Mouse (Mus musculus): ENCODE results near the gene Sv2b.
"Not testable (repeated sequence)": the region's sequence is repeated elsewhere in the genome, so short reads cannot be mapped to it uniquely, and the experiment has no call there.

The Sv2b gene

DNA sequence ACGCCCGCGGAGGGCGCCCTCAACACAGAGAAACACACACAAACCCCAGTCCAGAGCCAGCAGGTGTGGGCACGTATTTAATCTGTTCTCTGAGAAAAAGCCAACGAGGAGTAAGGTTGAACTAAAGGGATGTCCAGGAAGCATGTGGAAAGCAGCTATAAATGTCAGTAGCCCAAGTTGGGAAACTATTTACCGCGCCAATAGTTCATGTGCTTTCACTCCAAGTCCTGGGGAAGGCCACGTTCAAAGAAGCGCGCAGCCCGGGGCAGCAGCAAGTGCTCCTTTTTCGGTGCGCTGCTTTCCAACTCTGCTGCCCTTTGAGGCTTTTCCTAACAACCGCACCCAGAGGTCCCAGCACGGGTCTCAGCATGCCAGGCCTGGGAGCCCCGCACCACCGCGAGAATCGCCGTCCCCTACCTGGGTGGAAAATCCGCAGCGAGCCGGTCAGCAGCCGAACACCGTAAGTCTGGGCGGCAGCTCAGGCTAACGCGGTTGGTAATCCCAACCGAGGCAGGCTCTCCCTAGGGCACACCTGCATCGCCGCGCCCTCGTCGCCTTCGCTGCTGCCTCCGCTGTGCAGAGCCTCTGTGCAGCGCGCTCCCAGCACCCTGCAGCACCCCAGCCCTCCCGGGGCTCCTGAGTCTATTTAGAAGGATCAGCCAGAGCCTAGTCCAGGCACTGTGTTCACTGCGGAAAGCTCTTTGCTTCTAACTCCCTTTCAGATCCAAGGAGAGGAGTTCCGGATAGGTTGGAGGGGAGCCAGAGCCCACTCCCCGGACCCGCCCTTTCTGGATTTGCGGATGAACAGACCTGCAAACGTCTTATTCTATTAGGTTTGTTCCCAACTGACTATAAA, at the start of gene Sv2b:
Gene Sv2b, minus strand, starts transcription at position 806 of the 856 bp plus-strand sequence.
- peak; percentile 70 to 75 for DNase-seq

DNA sequence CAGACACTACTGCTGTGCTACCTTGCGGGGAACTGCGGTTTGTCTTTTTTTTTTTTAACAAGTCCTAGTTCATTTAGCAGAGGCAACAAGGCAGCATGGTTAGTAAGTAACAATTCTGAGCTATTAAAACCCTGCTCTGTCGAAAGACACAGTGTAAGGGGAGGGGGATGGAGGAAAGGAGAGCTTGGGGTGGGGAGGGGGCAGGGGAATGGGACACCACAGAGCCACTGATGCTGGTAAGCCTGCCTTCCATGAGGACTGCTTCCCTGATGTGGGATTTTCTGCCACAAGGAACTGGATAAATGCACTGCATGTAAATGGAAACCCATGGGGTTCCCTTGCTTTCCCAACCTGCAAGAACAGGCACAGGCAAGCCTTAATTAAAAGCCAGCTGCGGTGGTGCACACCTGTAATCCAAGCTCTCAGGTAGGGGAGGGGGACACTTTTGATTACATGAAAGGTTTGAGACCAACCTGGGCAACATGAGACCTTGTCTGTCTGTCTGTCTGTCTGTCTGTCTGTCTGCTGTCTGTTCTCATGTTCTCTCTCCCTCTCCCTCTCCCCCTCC, 49.3 kb upstream of the Sv2b start:
- DNase-seq = no peak

DNA sequence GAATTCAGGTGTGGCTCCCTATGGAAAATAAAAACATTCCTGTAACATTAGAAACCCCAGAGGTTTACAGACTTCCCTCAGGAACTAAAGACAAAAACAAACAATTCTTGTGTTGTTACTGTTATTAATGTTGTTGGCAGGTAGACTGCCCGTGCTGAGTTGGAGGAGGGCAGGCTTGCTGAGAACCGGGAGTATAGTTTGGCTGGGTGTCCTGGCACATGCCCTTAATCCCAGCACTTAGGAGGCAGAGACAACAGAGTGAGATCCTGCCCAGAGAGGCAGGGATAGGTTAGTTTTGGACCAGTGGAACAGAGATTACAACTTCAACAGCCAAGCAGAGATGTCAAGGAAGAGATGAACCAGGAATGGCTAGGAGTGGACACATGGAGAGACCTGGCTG, 46.5 kb upstream of the Sv2b start:
- peak; percentile 63 to 71 for DNase-seq

DNA sequence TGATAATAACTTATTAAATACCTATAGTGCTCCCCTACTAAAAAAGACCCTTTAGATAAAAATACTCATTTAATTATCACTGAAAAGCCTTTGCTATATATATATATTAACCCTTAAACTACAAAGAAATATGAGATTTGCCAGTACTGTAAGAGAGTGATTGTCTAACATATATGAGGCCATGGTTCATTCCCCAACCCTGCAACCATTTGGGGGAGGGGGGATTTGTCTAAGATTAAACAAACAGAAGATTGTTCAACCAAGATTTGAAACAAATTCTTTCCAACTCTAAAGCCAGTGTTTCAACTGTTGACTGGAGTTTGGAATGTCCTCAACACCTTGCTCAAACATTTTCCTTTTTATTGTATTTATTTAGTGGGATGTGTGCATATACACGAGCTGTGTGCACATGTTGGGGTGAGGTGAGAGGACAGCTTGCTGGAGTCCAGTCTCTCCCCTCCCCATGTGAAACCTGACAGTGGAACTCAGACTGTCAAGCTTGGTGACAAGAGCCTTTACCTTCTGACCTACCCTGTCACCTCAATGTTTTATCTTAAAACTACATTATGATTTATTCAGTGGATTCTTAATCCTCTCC, 43.8 kb upstream of the Sv2b start:
- no peak for DNase-seq

DNA sequence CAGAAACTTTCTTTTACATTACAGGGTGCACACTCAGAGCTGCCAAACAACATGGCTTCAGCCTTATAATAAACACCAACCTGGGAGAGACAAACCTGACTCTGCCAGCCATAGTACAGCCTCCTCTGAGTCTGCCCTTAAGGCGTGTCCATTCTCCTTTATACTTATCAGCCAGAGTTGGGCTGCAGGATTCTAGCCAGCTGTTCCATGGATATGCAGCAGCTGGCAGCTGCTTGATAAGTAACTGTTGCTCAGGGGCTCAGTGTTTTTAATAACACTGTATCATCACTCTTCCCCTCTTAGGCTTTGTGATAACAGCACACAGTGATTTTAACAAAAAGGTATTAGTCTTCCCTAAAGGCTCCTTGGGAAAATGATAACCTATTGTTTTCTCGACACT, 41.1 kb upstream of the Sv2b start:
- no peak for DNase-seq

DNA sequence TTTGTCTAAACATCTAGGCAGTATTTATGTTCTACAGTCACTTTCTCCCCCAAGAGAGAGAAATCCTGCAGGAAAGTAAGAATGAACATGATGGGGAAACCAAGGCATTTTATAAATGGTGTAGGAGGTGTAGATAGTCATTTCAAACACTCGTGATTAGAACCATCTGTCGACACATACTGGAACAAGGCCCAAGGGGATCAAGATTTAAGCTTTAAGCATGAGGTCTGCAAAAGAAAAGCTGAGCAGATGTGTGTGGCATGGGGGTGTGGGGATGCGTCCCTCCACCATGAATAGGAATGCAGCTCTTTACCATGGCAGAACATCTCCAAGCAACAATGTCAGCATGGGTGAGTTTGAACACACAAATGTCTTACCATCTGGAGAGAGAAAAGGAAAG, 23.2 kb upstream of the Sv2b start:
- no peak for DNase-seq

DNA sequence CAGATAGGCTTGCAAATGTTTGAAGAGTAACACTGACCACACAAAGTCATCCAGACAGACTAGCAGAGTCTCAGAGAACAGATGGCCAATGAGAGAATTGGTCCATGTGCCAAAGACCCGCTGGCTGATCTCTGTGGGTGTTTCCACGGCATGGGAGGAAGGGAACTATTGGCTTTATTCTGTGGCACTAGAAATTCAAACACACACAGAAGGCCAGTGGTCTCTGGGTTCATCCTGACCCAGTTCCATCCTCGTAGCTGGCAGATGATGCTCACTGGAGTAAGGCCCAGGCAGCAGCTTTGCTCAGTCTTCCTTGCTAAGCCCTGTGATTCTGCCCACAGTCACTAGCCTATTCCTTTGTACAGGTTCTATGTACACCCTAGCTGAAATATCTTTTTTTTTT, 20.7 kb upstream of the Sv2b start:
- peak; percentile 86 to 92 for DNase-seq

DNA sequence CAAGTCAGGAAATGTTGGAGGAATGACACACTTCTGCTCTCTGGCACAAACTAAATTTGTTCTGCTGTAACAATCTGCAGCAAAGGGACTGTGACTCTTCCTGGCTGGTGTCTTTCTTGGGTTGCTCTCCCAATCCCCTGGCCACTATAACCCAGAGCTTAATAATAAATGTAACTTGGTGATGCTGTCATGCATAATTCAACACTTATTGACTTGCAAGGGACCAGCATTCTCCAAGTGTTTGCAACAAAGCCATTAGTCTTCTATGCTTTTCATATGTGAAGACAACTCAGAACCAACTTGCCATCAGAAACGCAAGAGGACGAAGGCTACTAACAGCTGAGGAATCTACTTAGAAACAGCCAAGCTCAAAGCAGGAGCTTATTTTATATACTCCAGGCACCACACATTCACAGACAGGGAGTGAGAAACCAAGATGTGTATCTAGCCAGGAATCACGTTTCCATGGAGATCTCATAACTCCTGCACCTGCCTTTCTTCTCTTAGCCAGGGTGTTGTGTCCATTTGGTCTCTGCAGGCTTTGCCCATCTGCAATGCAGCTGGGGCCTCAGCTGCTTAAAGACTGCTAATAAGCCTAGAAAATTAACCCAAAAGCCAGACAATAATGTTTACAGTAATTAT, 19.8 kb upstream of the Sv2b start:
- DNase-seq = peak in 1 of 2 experiments; percentile 29

DNA sequence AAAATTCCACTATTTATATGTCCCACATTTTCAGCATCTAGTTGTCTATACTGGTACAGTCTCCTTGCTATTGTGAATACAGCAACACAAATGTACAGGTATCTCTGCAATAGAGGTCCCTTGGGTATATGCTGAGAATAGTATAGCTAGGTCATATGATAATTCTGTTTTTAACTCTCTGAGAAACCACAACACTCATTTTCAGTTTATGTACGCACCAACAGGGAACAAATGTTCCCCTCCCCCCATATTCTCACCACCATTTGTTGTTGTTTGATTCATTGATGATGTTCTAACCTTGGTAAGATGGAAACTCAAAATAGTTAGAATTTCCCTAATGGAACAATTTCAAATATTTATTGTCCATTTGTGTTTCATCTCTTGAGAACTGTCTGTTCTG, 16.2 kb upstream of the Sv2b start:
- DNase-seq = no peak

DNA sequence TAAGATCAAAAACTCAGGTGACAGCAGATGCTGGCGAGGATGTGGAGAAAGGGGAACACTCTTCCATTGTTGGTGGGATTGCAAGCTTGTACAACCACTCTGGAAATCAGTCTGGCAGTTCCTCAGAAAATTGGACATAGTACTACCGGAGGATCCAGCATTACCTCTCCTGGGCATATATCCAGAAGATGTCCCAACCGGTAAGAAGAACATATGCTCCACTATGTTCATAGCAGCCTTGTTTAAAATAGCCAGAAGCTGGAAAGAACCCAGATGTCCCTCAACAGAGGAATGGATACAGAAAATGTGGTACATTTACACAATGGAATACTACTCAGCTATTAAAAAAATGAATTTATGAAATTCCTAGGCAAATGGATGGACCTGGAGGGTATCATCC, 13.7 kb upstream of the Sv2b start:
- DNase-seq = not testable (repeated sequence)

DNA sequence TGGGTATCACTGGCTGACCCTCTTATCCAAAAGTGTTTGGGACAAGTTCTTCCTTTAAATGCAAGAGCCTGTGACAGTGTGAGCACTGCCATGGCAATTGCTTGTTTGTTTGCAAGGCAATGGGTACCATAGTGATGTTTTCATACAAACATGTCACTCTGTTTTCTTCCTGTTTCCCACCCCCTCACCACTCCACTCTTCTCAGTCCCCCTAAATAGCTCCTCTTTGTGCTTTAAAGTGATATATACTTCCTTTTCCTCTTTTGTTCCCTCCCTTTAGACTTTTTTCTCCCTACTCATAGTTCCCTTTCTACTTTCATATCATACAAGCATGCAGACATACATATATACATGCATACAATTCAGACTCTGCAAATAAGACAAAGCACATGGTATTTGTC, 10.9 kb upstream of the Sv2b start:
- no peak for DNase-seq

DNA sequence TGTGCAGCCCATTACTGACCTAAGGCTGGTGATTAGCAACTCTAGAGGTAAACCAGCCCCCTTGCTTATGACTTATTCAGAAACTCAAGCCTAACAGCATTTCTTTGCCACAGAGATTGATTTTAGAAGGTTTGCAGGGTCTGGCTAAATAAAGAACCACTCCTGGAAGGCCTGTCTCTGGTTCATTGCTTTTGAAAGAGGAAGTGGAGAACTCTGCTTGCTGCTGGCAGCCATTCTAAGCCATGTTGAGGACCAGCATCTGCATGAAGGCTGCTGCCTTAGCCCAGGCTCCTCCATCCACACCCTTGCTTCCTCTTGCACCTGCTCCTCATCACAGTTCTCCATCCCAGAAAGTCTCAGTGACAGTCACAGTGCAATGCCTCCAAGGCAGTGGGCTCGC, 9.3 kb upstream of the Sv2b start:
- no peak for DNase-seq

DNA sequence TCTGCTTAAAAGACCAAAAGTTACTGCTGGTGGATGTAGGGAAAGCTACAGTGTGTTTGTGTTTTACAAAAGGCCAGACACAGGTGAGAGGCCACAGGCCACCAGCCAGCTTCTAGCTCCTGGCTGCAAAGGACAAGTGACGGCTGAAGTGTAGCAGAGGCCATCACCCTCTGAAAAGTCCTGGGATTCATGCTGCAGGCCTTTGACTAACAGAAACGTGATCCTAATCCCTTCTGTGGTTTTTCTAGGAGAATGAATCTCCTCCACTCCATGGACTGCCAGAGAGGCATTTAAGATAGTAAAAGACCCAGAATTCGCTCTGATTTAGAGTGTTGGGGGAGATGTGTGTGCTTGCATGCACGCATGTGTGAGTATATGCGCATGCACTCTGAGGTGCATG, 5.8 kb upstream of the Sv2b start:
- DNase-seq = no peak

DNA sequence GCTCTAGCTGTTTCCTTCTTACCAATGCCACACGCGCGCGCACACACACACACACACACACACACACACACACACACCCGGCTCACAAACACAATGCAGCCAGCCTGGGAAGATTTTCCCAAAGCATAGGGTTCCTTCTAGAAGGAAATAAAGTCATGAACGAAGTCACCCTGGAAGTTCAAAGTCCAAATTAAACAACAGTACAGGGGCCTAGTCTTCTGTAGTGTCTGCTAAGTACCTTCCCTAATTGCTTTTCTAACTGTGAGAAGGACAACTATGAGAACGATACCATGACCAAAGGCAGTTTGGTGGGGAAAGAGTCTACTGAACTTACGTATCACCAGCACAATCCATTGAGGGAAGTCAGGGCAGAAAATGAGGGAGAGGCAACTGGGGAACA, 508 bp upstream of the Sv2b start:
- DNase-seq = no peak

DNA sequence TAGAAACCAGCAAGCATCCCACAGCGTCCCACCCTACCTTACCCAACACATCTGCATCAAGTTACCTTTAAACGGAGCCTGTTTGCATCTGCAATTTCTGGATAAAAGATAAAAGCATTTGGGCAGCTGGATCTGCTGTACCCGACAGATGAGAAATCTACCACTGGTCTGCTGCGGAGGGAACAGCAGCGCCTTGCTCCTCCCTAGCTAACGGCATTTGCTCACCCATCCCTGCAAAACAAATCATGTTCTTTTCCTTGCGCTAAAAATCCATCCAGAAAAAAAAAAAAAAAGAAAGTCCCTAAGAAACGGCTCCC, 964 bp downstream of the Sv2b start:
- DNase-seq = no peak

DNA sequence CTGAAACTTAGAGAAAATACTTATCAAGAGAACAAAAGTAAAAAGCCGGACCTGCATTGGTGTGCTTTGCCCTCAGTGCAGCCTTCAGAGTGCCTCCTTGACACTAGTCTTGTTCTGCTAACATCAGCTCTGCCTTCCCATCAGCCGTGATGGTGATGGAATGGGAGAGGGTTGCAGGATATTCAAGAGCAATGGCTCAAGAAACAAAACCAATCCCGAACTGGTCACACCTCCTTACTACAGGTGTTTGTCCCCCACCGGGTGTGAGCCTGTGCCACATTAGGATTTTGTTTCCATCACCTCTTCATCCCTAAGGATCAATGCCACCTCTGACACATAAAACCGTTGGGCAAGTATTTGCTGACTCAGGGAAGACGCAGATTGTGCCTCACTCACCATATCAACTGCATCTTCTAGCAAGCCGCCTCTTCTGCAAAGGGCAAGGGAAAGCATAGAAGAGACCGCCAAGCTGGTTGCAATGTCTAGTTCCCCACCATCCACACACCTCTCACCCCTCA, 1.4 kb downstream of the Sv2b start:
- DNase-seq = peak in 1 of 2 experiments; percentile 54

DNA sequence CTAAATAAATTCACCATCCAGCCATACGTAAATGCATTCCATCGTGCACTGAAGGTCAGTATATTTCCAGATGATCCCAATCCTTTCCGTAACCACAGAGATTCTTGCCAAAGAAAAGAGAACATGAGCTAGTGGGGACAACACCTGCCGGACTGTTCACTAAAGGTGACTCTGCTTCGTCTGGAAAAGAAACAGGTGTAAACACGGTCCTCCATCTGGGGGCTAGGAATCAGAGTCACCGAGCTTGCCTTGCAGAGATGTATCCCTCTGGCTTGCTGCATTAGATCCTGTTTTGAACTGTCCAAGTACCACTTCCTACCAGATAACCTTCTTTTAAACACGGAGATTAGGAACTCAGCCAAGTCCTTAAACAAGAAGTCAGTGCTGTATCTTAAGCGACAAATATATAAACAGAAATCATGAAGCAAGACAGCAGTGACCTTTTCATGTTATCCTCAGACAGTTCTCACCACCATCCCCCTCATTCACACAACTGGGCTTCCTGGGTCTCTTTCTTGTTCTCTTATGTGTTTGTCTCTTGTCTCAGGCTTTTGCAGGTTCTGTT, 3.1 kb downstream of the Sv2b start:
- no peak for DNase-seq

DNA sequence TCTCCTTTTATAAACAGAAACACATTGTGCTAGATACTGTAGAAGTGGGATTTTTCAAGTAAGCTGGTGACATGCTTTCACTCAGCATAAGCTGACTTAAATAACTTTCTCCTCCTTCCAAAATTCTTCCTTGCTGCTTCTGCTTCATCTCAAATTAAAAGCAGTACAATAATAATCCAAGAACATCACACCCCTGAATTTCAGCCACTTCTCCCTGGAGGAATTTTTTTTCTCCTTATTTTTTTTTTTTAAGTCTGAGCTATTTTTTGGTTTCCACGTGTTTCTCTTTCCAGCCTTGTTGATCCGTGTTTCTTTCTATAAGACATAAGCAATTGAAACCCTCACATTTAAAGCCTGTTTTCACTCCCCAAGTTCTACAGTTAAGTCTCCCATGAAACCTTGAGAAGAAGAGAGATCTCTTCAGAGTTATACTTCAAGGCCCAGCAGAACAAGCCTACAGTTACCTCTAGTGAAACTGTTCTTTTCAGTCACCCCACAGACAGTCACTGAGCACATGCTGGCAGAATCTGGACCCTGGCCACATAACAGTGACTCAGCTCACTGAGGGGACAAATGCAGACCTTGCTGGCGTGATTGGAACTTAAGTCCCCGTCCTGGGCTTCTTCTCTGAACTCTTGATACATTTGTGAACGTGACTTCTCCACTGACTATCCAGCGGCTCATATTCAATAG, 6.4 kb downstream of the Sv2b start:
- peak; percentile 73 to 87 for DNase-seq

DNA sequence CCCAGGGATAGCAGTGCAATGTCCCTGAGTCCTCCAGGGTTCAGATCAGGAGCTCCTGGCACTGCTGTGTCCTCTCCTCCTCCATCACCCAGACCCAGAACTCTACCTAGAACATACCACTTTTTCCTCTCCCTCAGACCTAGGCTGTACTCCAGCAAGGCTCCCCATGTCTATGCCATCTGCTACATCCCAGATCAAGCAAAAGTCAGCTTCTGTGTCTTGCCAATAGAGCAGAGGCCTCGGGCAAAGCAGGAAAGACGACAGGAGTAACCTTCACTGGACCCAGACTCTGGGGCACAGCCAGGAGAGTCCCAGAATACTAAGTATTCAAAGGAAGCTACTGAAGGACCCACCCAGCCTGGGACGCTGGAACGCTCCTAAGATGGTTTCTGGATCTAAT, 9.8 kb downstream of the Sv2b start:
- DNase-seq = peak; percentile 81 to 90

DNA sequence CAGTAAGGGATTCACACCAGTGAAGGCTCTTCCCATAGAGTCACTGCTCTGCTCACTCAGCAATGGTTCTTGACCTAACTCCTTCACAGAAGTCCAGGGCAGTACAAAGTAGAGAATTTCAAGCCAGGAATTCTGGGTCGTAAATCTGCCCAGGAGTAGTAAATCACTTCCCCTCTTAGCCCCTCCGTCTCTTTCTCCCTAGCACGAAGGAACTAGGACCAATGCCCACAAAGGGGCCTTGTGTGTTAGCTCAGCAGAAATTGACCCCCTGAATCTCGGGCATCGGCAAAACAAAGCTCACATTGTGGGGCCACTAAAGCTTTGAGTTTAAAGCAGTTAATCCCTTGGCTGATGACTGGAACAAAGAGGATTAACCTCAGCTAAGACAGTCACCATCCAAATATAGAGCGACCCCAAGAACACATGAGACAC, 12.4 kb downstream of the Sv2b start:
- no peak for DNase-seq

DNA sequence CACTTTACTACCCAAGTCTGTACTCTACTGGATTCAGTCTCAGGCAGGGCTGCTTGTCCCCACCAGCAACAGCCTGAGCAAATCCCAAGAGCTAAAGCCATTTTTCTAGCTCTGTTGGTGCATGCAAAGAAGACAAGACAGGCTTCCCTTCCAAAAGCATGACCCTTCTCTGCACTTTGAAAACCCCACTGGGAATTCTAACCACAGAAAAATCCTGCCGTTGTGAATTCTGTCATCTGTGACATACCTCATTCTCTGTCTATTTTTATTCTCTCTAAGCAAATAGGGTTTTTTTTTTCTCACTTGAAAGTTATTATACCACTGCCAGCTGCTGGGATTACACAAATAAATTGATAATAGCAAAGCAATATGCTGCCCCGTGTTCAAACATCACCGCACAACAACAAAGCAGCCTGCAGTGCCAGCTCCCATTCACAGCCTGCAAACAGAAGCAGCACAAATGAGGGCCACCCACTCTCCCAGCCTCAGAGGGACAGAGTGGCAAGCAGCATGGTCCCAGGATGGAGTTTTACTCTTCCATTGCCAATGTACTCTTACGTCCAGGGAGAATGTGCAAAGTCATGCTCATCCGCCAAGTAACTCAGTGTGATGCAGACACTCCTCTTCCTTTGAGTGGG, 13.7 kb downstream of the Sv2b start:
- no peak for DNase-seq

DNA sequence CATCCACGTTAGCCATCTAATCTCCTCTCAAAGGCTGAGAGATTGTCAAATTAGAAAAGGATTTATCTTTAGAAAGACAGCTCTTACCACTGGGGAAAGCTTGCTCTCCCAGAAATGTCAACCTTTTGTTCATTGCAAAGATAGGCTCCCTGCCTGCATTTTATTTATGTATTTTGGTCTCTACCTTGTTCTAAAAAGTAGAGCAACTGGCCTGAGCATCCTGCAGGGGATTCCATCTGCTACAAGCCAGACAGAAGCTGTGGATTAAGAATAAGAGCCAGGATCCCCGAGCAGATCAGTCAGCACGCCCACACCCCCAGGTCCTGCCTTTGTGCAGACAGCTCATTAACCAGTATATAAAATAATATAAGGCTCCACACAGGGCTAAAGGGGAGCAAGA, 16.8 kb downstream of the Sv2b start:
- peak; percentile 79 to 87 for DNase-seq

Data from cerebellum, adult 18-20 months (tissue).